In genomic region chr12:82468416-82468815, GRCm38 (mm10) we compare ENCODE assay signal across 9 mouse cellular contexts.
DNase-seq lines count a peak whose midpoint lies in the region; ATAC-seq and TF ChIP-seq lines count a peak whose summit lies in the region.
"Had no signal": no experiment of that assay in that cellular context is flagged by ENCODE, and none has a peak within 500 bp of the region (broad histone marks: within the 10 kb centered on the region; RNA-seq: fewer than 3 reads in every experiment).

No protein-coding gene starts in this region.

- ATAC-seq in heart, embryonic 12.5 days (ENCODE audit: insufficient number of reproducible peaks, low FRiP score): no peak
- ATAC-seq in megakaryocyte, adult 5-6 weeks (ENCODE audit: poor library complexity, severe bottlenecking): no peak
- ATAC-seq: forebrain, embryonic 13.5 days had no signal

- H3K9me3 ChIP-seq in heart, embryonic 12.5 days (replicated peaks): no peaks in the 10 kb centered on the region
- H3K9me3 ChIP-seq: forebrain, embryonic 13.5 days had no signal

- peaks cover 26% of the 10 kb centered on the region for H3K4me1 ChIP-seq in heart, embryonic 12.5 days (replicated peaks)

- no peaks in the 10 kb centered on the region for H3K36me3 ChIP-seq in heart, embryonic 12.5 days

- peak; percentile 93 for DNase-seq in heart, adult 11 months
- DNase-seq in heart, postnatal 36 days: no peak
- peak; percentile 76 for DNase-seq in MN1 (ENCODE audit: low spot score)
- peak; percentile 85 for DNase-seq in lung, postnatal 10 days
- no peak for DNase-seq in thymus, postnatal 25 days
- DNase-seq in left cerebral cortex, adult 2 months (ENCODE audit: extremely low spot score in 1 of 2, low spot score in 2 of 2): no peak

- no peak overlapping the region; the same call in 1 of the 2 replicates for H3K9ac ChIP-seq in heart, embryonic 12.5 days
- H3K9ac ChIP-seq: forebrain, embryonic 13.5 days had no signal

- 41% methylated on average over 5 of the region's 5 CpGs for WGBS in heart, embryonic 12.5 days

- H3K27ac ChIP-seq in heart, embryonic 12.5 days (ENCODE audit: poor library complexity, severe bottlenecking): 0 out of 2 replicates have a peak overlapping the region, but pooled peaks have one; percentile 1
- H3K27ac ChIP-seq in left cerebral cortex, adult 2 months: no peak overlapping the region
- H3K27ac ChIP-seq: forebrain, embryonic 13.5 days had no signal

- intact Hi-C loops in heart, postnatal 36 days (cut with DNase I): no loop called here
- intact Hi-C loops in left cerebral cortex, adult 2 months (cut with DNase I): no loop called here

- H3K4me2 ChIP-seq in heart, embryonic 12.5 days: no peak overlapping the region
- H3K4me2 ChIP-seq: forebrain, embryonic 13.5 days had no signal

- no peaks in the 10 kb centered on the region for H3K27me3 ChIP-seq in heart, embryonic 12.5 days (replicated peaks)
- H3K27me3 ChIP-seq: forebrain, embryonic 13.5 days had no signal

- H3K4me3 ChIP-seq in heart, embryonic 12.5 days: no peak overlapping the region
- no peak overlapping the region for H3K4me3 ChIP-seq in left cerebral cortex, adult 2 months
- H3K4me3 ChIP-seq: forebrain, embryonic 13.5 days had no signal

- TF ChIP-seq CTCF in left cerebral cortex, adult 2 months (IDR thresholded peaks at IDR 0.05): no peak

Comparison
In these comparisons a context has a peak if more than half of its experiments do, and no peak if none do; other contexts are left out.
1. DNase-seq: peak in heart, adult 11 months (single experiment), MN1 (single experiment) and lung, postnatal 10 days (single experiment); none in heart, postnatal 36 days (0 of 2), thymus, postnatal 25 days (single experiment) and left cerebral cortex, adult 2 months (0 of 2).